Mouse (Mus musculus): Measurements from ENCODE around the gene 1190007I07Rik.
"Not testable (repeated sequence)": the region's sequence is repeated elsewhere in the genome, so short reads cannot be mapped to it uniquely, and the experiment has no call there.

Gene 1190007I07Rik

GRCm38 (mm10) chr10:82629111-82629585 lies 6.1 kb upstream of the 1190007I07Rik start:
- no peak for DNase-seq (ENCODE audit: low read depth)

GRCm38 (mm10) chr10:82623553-82623932 lies 515 bp upstream of the 1190007I07Rik start:
- not testable (repeated sequence) for DNase-seq (ENCODE audit: low read depth)

- DNase-seq (ENCODE audit: low read depth) = no peak
Measured at GRCm38 (mm10) chr10:82622235-82622634, 793 bp downstream of the 1190007I07Rik start.

- DNase-seq (ENCODE audit: low read depth) = not testable (repeated sequence)
Measured at GRCm38 (mm10) chr10:82594421-82594820, 28.6 kb downstream of the 1190007I07Rik start.

GRCm38 (mm10) chr10:82589673-82590072 lies 33.4 kb downstream of the 1190007I07Rik start:
- peak; percentile 5 for DNase-seq (ENCODE audit: low read depth)

GRCm38 (mm10) chr10:82571091-82571490 lies 51.9 kb downstream of the 1190007I07Rik start:
- not testable (repeated sequence) for DNase-seq (ENCODE audit: low read depth)
